Mouse (Mus musculus): Measurements from ENCODE around the gene Megf11.
"Not testable (repeated sequence)": the region's sequence is repeated elsewhere in the genome, so short reads cannot be mapped to it uniquely, and the experiment has no call there.

Megf11 gene

GRCm38 (mm10) chr9:64651181-64651580 lies 265.8 kb downstream of the Megf11 start:
- DNase-seq (ENCODE audit: low spot score) = no peak

GRCm38 (mm10) chr9:64651689-64652088 lies 266.3 kb downstream of the Megf11 start:
- no peak for DNase-seq (ENCODE audit: low spot score)

GRCm38 (mm10) chr9:64652138-64652537 lies 266.7 kb downstream of the Megf11 start:
- no peak for DNase-seq (ENCODE audit: low spot score)

GRCm38 (mm10) chr9:64652841-64653361 lies 267.5 kb downstream of the Megf11 start:
- no peak for DNase-seq (ENCODE audit: low spot score)

GRCm38 (mm10) chr9:64654723-64655122 lies 269.3 kb downstream of the Megf11 start:
- DNase-seq (ENCODE audit: low spot score) = no peak

GRCm38 (mm10) chr9:64656613-64657012 lies 271.2 kb downstream of the Megf11 start:
- no peak for DNase-seq (ENCODE audit: low spot score)

- DNase-seq (ENCODE audit: low spot score) = no peak
Measured at GRCm38 (mm10) chr9:64660222-64660621, 274.8 kb downstream of the Megf11 start.

- no peak for DNase-seq (ENCODE audit: low spot score)
Measured at GRCm38 (mm10) chr9:64664612-64665011, 279.2 kb downstream of the Megf11 start.

- no peak for DNase-seq (ENCODE audit: low spot score)
Measured at GRCm38 (mm10) chr9:64666549-64666948, 281.1 kb downstream of the Megf11 start.

GRCm38 (mm10) chr9:64667513-64667912 lies 282.1 kb downstream of the Megf11 start:
- no peak for DNase-seq (ENCODE audit: low spot score)

- DNase-seq (ENCODE audit: low spot score) = no peak
Measured at GRCm38 (mm10) chr9:64668001-64668400, 282.6 kb downstream of the Megf11 start.

- DNase-seq (ENCODE audit: low spot score) = not testable (repeated sequence)
Measured at GRCm38 (mm10) chr9:64671341-64672319, 286.2 kb downstream of the Megf11 start.

- no peak for DNase-seq (ENCODE audit: low spot score)
Measured at GRCm38 (mm10) chr9:64687122-64688014, 301.9 kb downstream of the Megf11 start.

- no peak for DNase-seq (ENCODE audit: low spot score)
Measured at GRCm38 (mm10) chr9:64688015-64688394, 302.6 kb downstream of the Megf11 start.

- no peak for DNase-seq (ENCODE audit: low spot score)
Measured at GRCm38 (mm10) chr9:64690771-64691170, 305.3 kb downstream of the Megf11 start.

GRCm38 (mm10) chr9:64691176-64691575 lies 305.8 kb downstream of the Megf11 start:
- no peak for DNase-seq (ENCODE audit: low spot score)

GRCm38 (mm10) chr9:64693094-64693493 lies 307.7 kb downstream of the Megf11 start:
- DNase-seq (ENCODE audit: low spot score) = no peak

GRCm38 (mm10) chr9:64695266-64695665 lies 309.8 kb downstream of the Megf11 start:
- no peak for DNase-seq (ENCODE audit: low spot score)

- no peak for DNase-seq (ENCODE audit: low spot score)
Measured at GRCm38 (mm10) chr9:64696404-64696803, 311.0 kb downstream of the Megf11 start.

- no peak for DNase-seq (ENCODE audit: low spot score)
Measured at GRCm38 (mm10) chr9:64697006-64697405, 311.6 kb downstream of the Megf11 start.

GRCm38 (mm10) chr9:64697677-64698076 lies 312.3 kb downstream of the Megf11 start:
- no peak for DNase-seq (ENCODE audit: low spot score)

- no peak for DNase-seq (ENCODE audit: low spot score)
Measured at GRCm38 (mm10) chr9:64698586-64698985, 313.2 kb downstream of the Megf11 start.
